8 mouse cellular contexts compared by ENCODE assay signal in genomic region chr6:117907301-117907978, GRCm38 (mm10). TPM values are rescaled to one million over a fixed set of nuclear protein-coding genes. Genes with fewer than 3 reads are reported as not detected.
A peak's percentile ranks its signal among the peaks of the same experiment; 100 is the strongest.
DNase-seq lines count a peak whose midpoint lies in the region; ATAC-seq lines count a peak whose summit lies in the region.

No protein-coding gene starts in this region.

- peak overlapping the region; percentile 95 for H3K27ac ChIP-seq in hindbrain, embryonic 10.5 days

- no peaks in the 10 kb centered on the region for H3K36me3 ChIP-seq in hindbrain, embryonic 10.5 days

- H3K9me3 ChIP-seq in hindbrain, embryonic 10.5 days = no peaks in the 10 kb centered on the region

- H3K4me1 ChIP-seq in hindbrain, embryonic 10.5 days (replicated peaks) = peaks cover 28% of the 10 kb centered on the region

- peak; percentile 41 for ATAC-seq in frontal cortex, adult (ENCODE audit: low TSS enrichment)

- no peaks in the 10 kb centered on the region for H3K27me3 ChIP-seq in hindbrain, embryonic 10.5 days (ENCODE audit: insufficient read depth, poor library complexity, severe bottlenecking)

- H3K4me3 ChIP-seq in hindbrain, embryonic 10.5 days = peak overlapping the region; percentile 82

- peak; percentile 96 for DNase-seq in Muller cell, postnatal 12 days (ENCODE audit: inconsistent ontology term)
- peak; percentile 56 for DNase-seq in cerebellum, adult 9-10 months
- peak; percentile 86 for DNase-seq in hindbrain, embryonic 10.5 days (ENCODE audit: low spot score)
- DNase-seq in layer of hippocampus, postnatal 25 days (ENCODE audit: extremely low spot score in 1 of 2, low spot score in 1 of 2) = peak; percentile 38 to 51
- DNase-seq in lung, postnatal 36 days = peak; percentile 92
- peak; percentile 87 for DNase-seq in retina, postnatal 1 day
- peak; percentile 78 for DNase-seq in urinary bladder, adult 2 months (ENCODE audit: low spot score)

- under 1% methylated on average over 76 of the region's 77 CpGs for WGBS in hindbrain, embryonic 10.5 days

RNA-seq across cellular contexts. Expression of gene Hnrnpf, which starts 7.3 kb away (rescaled TPM):
- 559 and 788 TPM in 2 replicates for polyA plus RNA-seq in hindbrain, embryonic 10.5 days (2016; fragmentation: Nextera tagmentation; extraction: Ambion mirVana)
- total RNA-seq in layer of hippocampus, postnatal 25 days (2021) = 100 to 1,000 TPM; 112 to 124 TPM
- 285 and 328 TPM in 2 replicates for polyA plus RNA-seq in urinary bladder, adult 2 months (2012; rRNA removed)

RNA-seq across cellular contexts. Expression of gene Fxyd4, which starts 30.1 kb away (rescaled TPM):
- polyA plus RNA-seq in hindbrain, embryonic 10.5 days (2016; fragmentation: Nextera tagmentation; extraction: Ambion mirVana) = 2.1 and 2.6 TPM in 2 replicates
- total RNA-seq in layer of hippocampus, postnatal 25 days (2021) = not detected
- polyA plus RNA-seq in urinary bladder, adult 2 months (2012; rRNA removed) = 5.7 and 7.0 TPM in 2 replicates

RNA-seq across cellular contexts. Expression of gene Zfp239, which starts 45.5 kb away (rescaled TPM):
- 9.9 and 12.9 TPM in 2 replicates for polyA plus RNA-seq in hindbrain, embryonic 10.5 days (2016; fragmentation: Nextera tagmentation; extraction: Ambion mirVana)
- total RNA-seq in layer of hippocampus, postnatal 25 days (2021) = 10 to 100 TPM; 37.1 to 38.7 TPM
- 2.0 and 2.1 TPM in 2 replicates for polyA plus RNA-seq in urinary bladder, adult 2 months (2012; rRNA removed)

Comparison
In these comparisons a context has a peak if more than half of its experiments do, and no peak if none do; other contexts are left out.
1. Peak in every context shown above with its lines: DNase-seq, ATAC-seq, H3K4me3 ChIP-seq and H3K27ac ChIP-seq.
2. DNase-seq: peak in every context shown above with its lines; median percentile 96 in Muller cell, postnatal 12 days; 92 in lung, postnatal 36 days; 87 in retina, postnatal 1 day; 86 in hindbrain, embryonic 10.5 days; 78 in urinary bladder, adult 2 months; 56 in cerebellum, adult 9-10 months; 44 in layer of hippocampus, postnatal 25 days.